Mouse (Mus musculus): Measurements from ENCODE around the gene Lst1.

Gene Lst1

GRCm38 (mm10) chr17:35185639-35186611, 2.3 kb downstream of the Lst1 start:
- peak; percentile 56 for DNase-seq (ENCODE audit: extremely low spot score, low spot score)

- DNase-seq (ENCODE audit: extremely low spot score, low spot score) = no peak
Observed at GRCm38 (mm10) chr17:35180093-35180492, 8.1 kb downstream of the Lst1 start.

- DNase-seq (ENCODE audit: extremely low spot score, low spot score) = peak; percentile 73
Observed at GRCm38 (mm10) chr17:35178528-35178927, 9.7 kb downstream of the Lst1 start.

- no peak for DNase-seq (ENCODE audit: extremely low spot score, low spot score)
Observed at GRCm38 (mm10) chr17:35175968-35176367, 12.3 kb downstream of the Lst1 start, which contains the start of gene Aif1. TSS of gene Aif1 (minus strand) at chr17:35176068.

- DNase-seq (ENCODE audit: extremely low spot score, low spot score) = no peak
Observed at GRCm38 (mm10) chr17:35175382-35175781, 12.9 kb downstream of the Lst1 start.

- no peak for DNase-seq (ENCODE audit: extremely low spot score, low spot score)
Observed at GRCm38 (mm10) chr17:35174201-35174977, 13.8 kb downstream of the Lst1 start.

- no peak for DNase-seq (ENCODE audit: extremely low spot score, low spot score)
Observed at GRCm38 (mm10) chr17:35173329-35173728, 14.9 kb downstream of the Lst1 start.

- DNase-seq (ENCODE audit: extremely low spot score, low spot score) = no peak
Observed at GRCm38 (mm10) chr17:35172445-35173234, 15.6 kb downstream of the Lst1 start.

- no peak for DNase-seq (ENCODE audit: extremely low spot score, low spot score)
Observed at GRCm38 (mm10) chr17:35168541-35169207, 19.6 kb downstream of the Lst1 start.

- no peak for DNase-seq (ENCODE audit: extremely low spot score, low spot score)
Observed at GRCm38 (mm10) chr17:35167794-35168193, 20.4 kb downstream of the Lst1 start.

GRCm38 (mm10) chr17:35166352-35167035, 21.7 kb downstream of the Lst1 start:
- DNase-seq (ENCODE audit: extremely low spot score, low spot score) = no peak

GRCm38 (mm10) chr17:35165451-35166155, 22.6 kb downstream of the Lst1 start:
- no peak for DNase-seq (ENCODE audit: extremely low spot score, low spot score)

GRCm38 (mm10) chr17:35164568-35165450, 23.4 kb downstream of the Lst1 start, which contains the start of gene Prrc2a:
TSS of gene Prrc2a (minus strand) at chr17:35164897.
- peak; percentile 97 for DNase-seq (ENCODE audit: extremely low spot score, low spot score)

- no peak for DNase-seq (ENCODE audit: extremely low spot score, low spot score)
Observed at GRCm38 (mm10) chr17:35164218-35164567, 24.0 kb downstream of the Lst1 start.

- no peak for DNase-seq (ENCODE audit: extremely low spot score, low spot score)
Observed at GRCm38 (mm10) chr17:35163326-35164081, 24.7 kb downstream of the Lst1 start.

GRCm38 (mm10) chr17:35162730-35163129, 25.5 kb downstream of the Lst1 start:
- DNase-seq (ENCODE audit: extremely low spot score, low spot score) = no peak

GRCm38 (mm10) chr17:35162121-35162520, 26.1 kb downstream of the Lst1 start:
- no peak for DNase-seq (ENCODE audit: extremely low spot score, low spot score)

GRCm38 (mm10) chr17:35161421-35161820, 26.8 kb downstream of the Lst1 start:
- no peak for DNase-seq (ENCODE audit: extremely low spot score, low spot score)

Measured in neural tube, embryonic 10.5 days (tissue).